Mouse (Mus musculus) small intestine, adult 2 months (tissue): ENCODE measurements around the gene Nthl1. TPM values are rescaled to one million over a fixed set of nuclear protein-coding genes. Genes with fewer than 3 reads are reported as not detected.
A peak's percentile ranks its signal among the peaks of the same experiment; 100 is the strongest.

Experiments used
- H3K27ac ChIP-seq: fragments of 200-500 bp; 2 replicates; pipeline ENCODE4 v1.5.1; 2012; ENCODE audit warnings: low read depth, low read length, control low read depth, inconsistent platforms; ENCODE audit not compliant: insufficient read depth
- H3K27me3 ChIP-seq: fragments of 200-500 bp; 2 replicates; pipeline ENCODE4 v1.6.1; 2012; ENCODE audit warnings: mild to moderate bottlenecking, moderate library complexity, low read length, inconsistent platforms; ENCODE audit not compliant: control insufficient read depth, insufficient read depth
- H3K36me3 ChIP-seq: fragments of 200-500 bp; 2 replicates; pipeline ENCODE4 v1.6.1; 2012; ENCODE audit warnings: mild to moderate bottlenecking, low read length, control low read depth, inconsistent platforms; ENCODE audit not compliant: control insufficient read depth, insufficient read depth
- H3K4me1 ChIP-seq: fragments of 200-500 bp; 2 replicates; pipeline ENCODE4 v1.6.1; 2012; ENCODE audit warnings: low read length, inconsistent platforms, mixed read lengths; ENCODE audit not compliant: control insufficient read depth, insufficient read depth, insufficient read length
- H3K4me3 ChIP-seq: fragments of 200-500 bp; 2 replicates; pipeline ENCODE4 v1.5.1; 2012; ENCODE audit warnings: low read depth, mild to moderate bottlenecking, control low read depth, inconsistent platforms, low read length, moderate library complexity
- CTCF ChIP-seq: fragments of 200-500 bp; IDR thresholded peaks from 2 replicates; pipeline ENCODE4 v1.5.1; 2012; ENCODE audit warnings: low read depth, mild to moderate bottlenecking, control low read depth, inconsistent platforms, low read length, moderate library complexity, mixed read lengths; ENCODE audit not compliant: insufficient replicate concordance, insufficient read length; ENCODE audit errors: extremely low read depth
- POLR2A ChIP-seq: fragments of 200-500 bp; IDR thresholded peaks from 2 replicates; pipeline ENCODE4 v1.6.1; 2012; ENCODE audit warnings: low read depth, mild to moderate bottlenecking, control low read depth, inconsistent platforms, low read length, moderate library complexity
- WGBS: fragments of 180-500 bp; shearing (Covaris S2); methylation state at CpG from one replicate; pipeline ENCODE4 v1.1.7; 2018; 5-methylcytosine and 5-hydroxymethylcytosine counted together
- polyA plus RNA-seq: library from polyadenylated mRNA; depleted of rRNA; stranded (reverse); fragments of >200 nt; gene quantifications from 2 replicates; pipeline ENCODE4 v1.2.3, GENCODE M21; 2012

Nthl1 gene
- polyA plus RNA-seq, 1 experiment: 7.2 TPM

GRCm38 (mm10) chr17:24672141-24672540 is 39.7 kb downstream of the Nthl1 start:
- peak overlapping the region; percentile 22; the same call in 1 of the 2 replicates for H3K4me3 ChIP-seq
- TF ChIP-seq CTCF: no peak
- no peak; the same call in 1 of the 2 replicates for TF ChIP-seq POLR2A
- H3K4me1 ChIP-seq: peaks cover 15% of the 10 kb centered on the region; the same call in 1 of the 2 replicates
- 5% methylated on average over 5 of the region's 5 CpGs for WGBS
- peak overlapping the region; percentile 35 for H3K27ac ChIP-seq
- peaks cover 7% of the 10 kb centered on the region for H3K36me3 ChIP-seq
- no peaks in the 10 kb centered on the region for H3K27me3 ChIP-seq

GRCm38 (mm10) chr17:24674277-24674676 is 41.8 kb downstream of the Nthl1 start:
- Histone ChIP-seq H3K36me3 (peaks cover 25% of the 10 kb centered on the region), H3K27ac (no peak overlapping the region), H3K4me1 (peaks cover 18% of the 10 kb centered on the region), H3K27me3 (no peaks in the 10 kb centered on the region), H3K4me3 (no peak overlapping the region)
- 73% methylated on average over 7 of the region's 7 CpGs for WGBS
- TF ChIP-seq CTCF (no peak), POLR2A (no peak)

DNA sequence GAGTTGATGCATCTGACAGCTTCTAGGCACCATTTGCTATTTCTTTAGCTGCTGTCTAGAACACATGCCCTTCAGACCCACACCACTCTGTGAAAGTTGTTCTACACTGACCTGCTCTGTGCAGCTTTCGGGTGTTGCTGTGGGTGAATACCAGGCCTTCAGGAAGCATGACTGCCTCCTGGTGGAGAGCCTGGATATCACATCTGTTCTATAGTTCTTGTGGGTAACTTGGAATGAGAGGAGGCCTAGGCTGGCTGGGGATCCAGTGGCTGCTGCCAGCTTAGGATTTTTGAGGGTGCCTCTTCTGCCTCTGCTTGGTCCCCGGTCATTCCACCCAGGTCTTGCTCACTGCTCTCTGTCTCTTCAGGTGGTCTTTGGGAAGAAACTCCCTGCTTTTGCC is 43.7 kb downstream of the Nthl1 start:
- TF ChIP-seq POLR2A (no peak; the same call in 1 of the 2 replicates), CTCF (peak; percentile 84; the same call in 1 of the 2 replicates)
- H3K4me1 ChIP-seq: peaks cover 14% of the 10 kb centered on the region
- 64% methylated on average over 2 of the region's 2 CpGs for WGBS
- no peak overlapping the region for H3K27ac ChIP-seq
- no peak overlapping the region for H3K4me3 ChIP-seq
- peaks cover 43% of the 10 kb centered on the region for H3K36me3 ChIP-seq
- H3K27me3 ChIP-seq: no peaks in the 10 kb centered on the region

DNA sequence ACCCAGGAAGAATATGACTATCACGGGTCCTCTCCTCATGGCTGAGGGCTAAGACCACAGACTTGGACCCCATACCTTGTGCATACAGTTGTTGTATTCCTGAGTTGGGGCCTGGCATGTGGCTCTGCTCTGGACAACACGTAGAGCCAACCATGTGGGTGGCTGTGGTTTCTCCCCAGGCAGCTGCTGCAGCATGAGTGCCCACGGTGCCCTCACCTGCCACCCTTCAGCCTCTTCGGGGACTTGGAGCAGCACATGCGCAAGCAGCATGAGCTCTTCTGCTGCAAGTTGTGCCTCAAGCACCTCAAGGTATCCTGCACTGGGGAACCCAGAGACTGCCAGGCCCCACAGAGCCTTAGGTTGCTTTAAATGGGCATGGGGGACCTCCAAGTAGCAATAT is 44.4 kb downstream of the Nthl1 start:
- peaks cover 48% of the 10 kb centered on the region for H3K36me3 ChIP-seq
- peaks cover 9% of the 10 kb centered on the region for H3K4me1 ChIP-seq
- TF ChIP-seq CTCF (no peak), POLR2A (no peak)
- no peak overlapping the region for H3K4me3 ChIP-seq
- 94% methylated on average over 5 of the region's 5 CpGs for WGBS
- H3K27ac ChIP-seq: no peak overlapping the region
- no peaks in the 10 kb centered on the region for H3K27me3 ChIP-seq

DNA sequence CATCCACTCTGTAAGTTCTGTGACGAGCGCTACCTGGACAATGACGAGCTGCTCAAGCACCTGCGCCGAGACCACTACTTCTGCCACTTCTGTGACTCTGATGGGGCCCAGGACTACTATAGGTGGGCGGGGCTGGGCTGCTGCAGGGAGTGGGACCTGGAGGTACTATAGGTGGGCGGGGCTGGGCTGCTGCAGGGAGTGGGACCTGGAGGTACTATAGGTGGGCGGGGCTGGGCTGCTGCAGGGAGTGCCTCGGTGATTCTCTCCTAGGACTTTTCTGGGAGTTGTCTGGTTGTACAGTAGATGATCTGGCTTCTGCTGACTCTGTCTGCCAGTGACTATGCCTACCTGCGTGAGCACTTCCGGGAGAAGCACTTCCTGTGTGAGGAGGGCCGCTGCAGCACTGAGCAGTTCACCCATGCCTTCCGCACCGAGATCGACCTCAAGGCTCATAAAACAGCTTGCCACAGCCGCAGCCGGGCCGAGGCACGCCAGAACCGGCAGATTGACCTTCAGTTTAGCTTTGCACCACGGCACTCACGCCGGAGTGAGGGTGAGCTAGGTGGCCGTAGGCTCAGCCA is 45.1 kb downstream of the Nthl1 start:
- WGBS: 69% methylated on average over 24 of the region's 24 CpGs
- peaks cover 4% of the 10 kb centered on the region for H3K4me1 ChIP-seq
- no peaks in the 10 kb centered on the region for H3K27me3 ChIP-seq
- H3K4me3 ChIP-seq: no peak overlapping the region
- H3K36me3 ChIP-seq: peaks cover 54% of the 10 kb centered on the region
- H3K27ac ChIP-seq: peak overlapping the region; percentile 47
- TF ChIP-seq POLR2A (no peak), CTCF (no peak)

DNA sequence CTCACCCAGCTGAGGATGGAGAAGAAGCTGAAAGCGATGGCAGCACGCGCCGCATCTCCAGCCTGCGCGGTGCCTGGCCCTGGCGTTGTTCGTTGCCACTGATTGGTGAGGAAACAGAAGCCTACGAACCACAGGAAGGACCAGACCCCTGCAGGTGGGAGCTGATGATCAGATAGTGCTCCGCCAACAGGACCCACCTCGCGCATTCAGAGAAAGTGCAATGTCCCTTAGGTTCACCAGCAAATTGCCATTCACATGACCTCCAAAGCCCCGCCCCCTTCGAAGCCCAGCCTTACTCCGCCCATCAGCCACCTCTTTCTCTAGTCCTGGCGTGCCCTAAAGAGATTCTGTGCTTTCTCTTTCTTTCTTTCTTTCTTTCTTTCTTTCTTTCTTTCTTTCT is 54.0 kb downstream of the Nthl1 start:
- TF ChIP-seq CTCF: no peak
- no peak for TF ChIP-seq POLR2A
- H3K4me3 ChIP-seq: peak overlapping the region; percentile 24
- peaks cover 17% of the 10 kb centered on the region for H3K27me3 ChIP-seq
- peaks cover 8% of the 10 kb centered on the region for H3K36me3 ChIP-seq
- H3K27ac ChIP-seq: no peak overlapping the region
- 50% methylated on average over 16 of the region's 16 CpGs for WGBS
- peaks cover 13% of the 10 kb centered on the region for H3K4me1 ChIP-seq

DNA sequence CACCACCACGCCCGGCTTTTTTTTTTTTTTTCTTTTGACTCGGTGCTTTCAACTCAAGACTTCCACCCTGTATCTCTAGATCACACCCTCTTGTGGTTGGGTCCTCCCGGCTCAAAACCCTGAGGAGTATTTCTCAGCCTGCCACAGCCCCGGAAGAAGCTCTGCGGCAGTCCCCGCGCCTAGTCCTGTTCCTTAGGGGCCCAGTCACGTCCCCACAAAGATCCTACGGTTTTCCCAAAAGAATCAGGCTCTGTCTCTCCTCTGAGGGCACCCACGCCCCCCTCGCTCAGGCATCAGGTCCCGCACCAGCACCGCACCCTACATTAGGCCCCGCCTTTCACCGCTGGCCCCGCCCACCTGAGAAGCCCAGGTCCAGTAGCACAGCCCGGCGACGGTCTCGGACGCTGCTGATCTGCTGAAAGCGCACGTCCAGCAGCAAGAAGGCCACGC is 54.7 kb downstream of the Nthl1 start:
- peaks cover 13% of the 10 kb centered on the region for H3K4me1 ChIP-seq
- no peak overlapping the region for H3K27ac ChIP-seq
- H3K27me3 ChIP-seq: peaks cover 17% of the 10 kb centered on the region
- under 1% methylated on average over 25 of the region's 25 CpGs for WGBS
- H3K36me3 ChIP-seq: peaks cover 4% of the 10 kb centered on the region; the same call in 1 of the 2 replicates
- peak overlapping the region; percentile 74 for H3K4me3 ChIP-seq
- no peak for TF ChIP-seq CTCF
